Mouse (Mus musculus): ENCODE results near the gene Itgb5.
A peak's percentile ranks its signal among the peaks of the same experiment; 100 is the strongest.

Itgb5 gene

GRCm38 (mm10) chr16:33941271-33941781 is 111.9 kb downstream of the Itgb5 start:
- peak; percentile 42 to 63 for DNase-seq

GRCm38 (mm10) chr16:33942341-33942740 is 112.9 kb downstream of the Itgb5 start:
- peak; percentile 77 to 79 for DNase-seq

- no peak for DNase-seq
These were observed 113.9 kb downstream of the Itgb5 start for GRCm38 (mm10) chr16:33943388-33943787.

DNA sequence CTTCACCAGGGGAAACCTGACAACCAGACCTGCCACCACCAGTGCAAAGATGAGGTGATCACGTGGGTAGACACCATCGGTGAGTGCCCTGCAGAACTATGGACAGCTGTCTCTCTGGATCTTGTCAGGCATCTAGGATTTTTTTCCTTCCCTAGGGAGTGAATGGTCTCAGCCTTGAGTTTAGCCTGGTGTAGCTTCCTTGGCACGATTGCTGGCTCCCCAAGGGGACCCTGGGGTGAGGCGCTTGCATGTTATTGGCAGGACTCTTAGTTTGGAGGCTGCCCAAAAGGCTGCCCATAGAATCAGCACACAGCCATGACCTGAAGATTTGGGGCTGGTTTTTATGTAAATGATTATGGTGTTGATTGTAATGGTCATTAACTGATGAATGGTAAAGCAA is 114.7 kb downstream of the Itgb5 start:
- no peak for DNase-seq

- DNase-seq: peak in 1 of 2 experiments; percentile 41
These were observed 115.3 kb downstream of the Itgb5 start for GRCm38 (mm10) chr16:33944772-33945171.

GRCm38 (mm10) chr16:33946021-33946420 is 116.6 kb downstream of the Itgb5 start:
- DNase-seq: peak; percentile 74 to 77

GRCm38 (mm10) chr16:33947664-33948571 is 118.5 kb downstream of the Itgb5 start:
- peak; percentile 47 to 63 for DNase-seq

DNA sequence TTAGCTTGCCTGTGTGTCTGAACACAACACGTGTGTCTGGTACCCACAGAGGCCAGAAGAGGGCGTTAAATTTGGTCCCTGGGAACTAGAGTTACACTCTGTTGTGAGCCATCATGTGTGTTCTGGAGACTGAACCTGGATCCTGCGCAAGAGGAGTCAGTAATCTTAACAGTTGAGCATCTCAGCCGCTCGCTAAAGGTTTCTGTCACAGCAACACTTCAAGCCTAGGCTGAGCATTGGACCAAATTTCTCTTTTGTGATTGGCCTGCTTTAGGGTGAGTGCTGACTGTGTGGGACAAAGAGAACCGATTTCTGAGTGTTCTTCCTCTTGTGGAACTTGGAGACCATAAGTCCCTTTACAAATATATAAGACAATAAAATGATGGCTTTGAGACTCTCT is 120.9 kb downstream of the Itgb5 start:
- DNase-seq: no peak

DNA sequence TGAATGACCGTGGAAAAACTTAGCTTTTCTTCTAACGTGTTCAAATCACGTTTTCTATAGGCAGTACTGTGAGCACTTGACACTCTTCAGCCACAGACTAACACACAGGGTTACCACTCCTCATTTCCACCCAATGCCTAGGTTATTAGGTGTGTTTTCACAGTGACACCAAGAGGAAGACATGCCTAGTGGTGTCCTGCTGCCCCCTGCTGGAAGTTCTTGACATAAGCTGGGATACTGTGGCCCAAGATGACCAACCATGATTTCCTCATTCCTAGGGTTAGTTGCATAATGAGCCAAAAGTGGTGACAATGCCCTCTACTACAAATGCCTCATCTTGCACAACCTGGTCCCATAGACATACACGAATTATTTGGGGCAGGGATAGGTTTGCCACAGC is 121.4 kb downstream of the Itgb5 start:
- peak; percentile 90 to 95 for DNase-seq

DNA sequence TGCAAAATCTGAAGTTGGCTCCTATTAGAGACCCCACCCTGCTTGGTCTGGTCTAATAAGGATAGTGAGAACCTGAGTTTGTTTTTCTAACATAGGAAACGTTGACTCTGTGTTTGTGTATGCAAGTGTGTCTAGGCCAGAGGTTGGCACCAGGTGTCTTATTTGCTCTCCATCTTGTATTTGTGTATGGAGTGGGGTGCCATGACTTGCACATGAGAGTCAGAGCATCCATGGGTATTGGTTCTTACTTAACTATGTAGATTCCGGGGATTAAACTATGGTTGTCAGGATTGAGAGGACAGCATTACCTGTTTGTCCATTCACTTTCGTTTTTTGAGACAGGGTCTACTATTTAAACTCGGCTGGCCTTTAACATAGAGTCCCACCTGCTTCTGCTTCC is 123.5 kb downstream of the Itgb5 start:
- DNase-seq: no peak

- DNase-seq: no peak
These were observed 125.3 kb downstream of the Itgb5 start for GRCm38 (mm10) chr16:33954793-33955192.

GRCm38 (mm10) chr16:33963509-33963908 is 134.0 kb downstream of the Itgb5 start:
- DNase-seq: peak; percentile 59 to 75

- peak in 1 of 2 experiments; percentile 41 for DNase-seq
These were observed 136.5 kb downstream of the Itgb5 start for GRCm38 (mm10) chr16:33965878-33966537.

DNA sequence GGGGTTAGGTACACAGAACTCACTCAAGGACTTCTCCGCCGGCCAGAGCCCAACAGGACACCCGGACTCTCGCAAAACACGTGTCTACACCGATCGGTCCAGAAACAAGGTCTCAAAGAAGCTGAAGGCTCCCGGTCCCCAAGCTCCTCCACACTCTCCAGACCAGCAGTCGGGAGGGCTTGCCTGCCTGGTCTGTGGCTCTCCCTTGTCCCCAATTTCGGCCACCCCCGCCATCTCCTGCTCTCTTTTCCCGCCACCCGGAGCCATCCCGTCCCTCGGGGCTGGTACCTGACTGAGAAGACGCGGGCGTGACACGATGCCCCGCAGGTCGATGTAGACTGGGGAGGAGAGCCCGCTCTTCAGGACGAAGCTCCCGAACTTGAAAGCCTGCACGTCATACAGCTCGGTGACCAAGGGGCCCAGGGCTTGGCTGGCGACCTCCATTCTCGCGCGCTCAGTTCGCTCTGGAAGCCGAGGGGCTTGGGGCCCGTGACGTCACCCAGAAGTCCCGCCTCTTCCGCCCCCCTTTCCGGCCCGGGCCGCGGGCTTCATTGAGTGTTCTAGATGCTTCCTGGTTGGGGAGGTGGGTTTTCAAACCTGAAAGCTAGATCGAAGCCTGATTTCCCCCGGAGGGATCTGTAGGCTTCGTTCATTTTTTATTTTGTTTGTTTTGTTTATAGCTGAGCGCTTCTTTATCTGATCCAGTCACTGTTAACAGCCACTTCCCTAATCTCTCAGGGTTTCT is 137.2 kb downstream of the Itgb5 start, which contains the start of gene Umps:
TSS of gene Umps (minus strand) at position 501 of the 745 bp plus-strand sequence.
- peak; percentile 77 to 82 for DNase-seq

- DNase-seq: no peak
These were observed 137.8 kb downstream of the Itgb5 start for GRCm38 (mm10) chr16:33967283-33967640.

DNA sequence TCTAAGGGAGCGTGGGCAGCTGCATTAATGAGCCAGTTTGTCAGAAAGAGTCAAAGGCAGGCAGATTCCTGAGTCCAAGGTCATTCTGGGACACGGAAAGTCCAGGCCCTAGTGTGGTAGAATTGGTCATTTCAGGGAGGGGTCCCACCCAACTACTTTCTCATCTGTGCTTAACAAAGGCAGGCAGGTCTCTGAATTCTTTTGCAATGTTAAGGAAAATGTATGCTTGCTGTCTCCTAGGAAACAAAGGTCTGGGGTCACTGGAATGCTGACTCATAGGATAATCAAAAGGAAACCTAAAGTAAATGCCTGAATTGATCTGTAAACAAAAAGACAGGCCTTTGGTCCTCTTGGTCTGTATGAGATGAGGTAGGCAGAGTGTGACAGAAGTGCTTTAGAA is 150.4 kb downstream of the Itgb5 start:
- no peak for DNase-seq

DNA sequence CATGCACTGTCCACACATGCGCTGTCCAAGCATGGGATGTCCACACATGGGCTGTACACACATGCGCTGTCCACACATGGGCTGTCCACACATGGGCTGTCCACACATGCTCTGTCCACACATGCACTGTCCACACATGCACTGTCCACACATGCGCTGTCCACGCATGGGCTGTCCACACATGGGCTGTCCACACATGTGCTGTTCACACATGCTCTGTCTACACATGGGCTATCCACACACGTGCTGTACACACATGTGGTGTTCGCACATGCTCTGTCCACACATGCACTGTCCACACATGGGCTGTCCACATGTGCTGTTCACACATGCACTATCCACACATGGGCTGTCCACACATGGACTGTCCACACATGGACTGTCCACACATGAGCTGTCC is 154.2 kb downstream of the Itgb5 start:
- DNase-seq: no peak

- no peak for DNase-seq
These were observed 155.9 kb downstream of the Itgb5 start for GRCm38 (mm10) chr16:33985372-33985771.

GRCm38 (mm10) chr16:33986993-33987392 is 157.5 kb downstream of the Itgb5 start:
- DNase-seq: no peak

- DNase-seq: peak; percentile 49 to 68
These were observed 159.0 kb downstream of the Itgb5 start for GRCm38 (mm10) chr16:33988358-33989012.

DNA sequence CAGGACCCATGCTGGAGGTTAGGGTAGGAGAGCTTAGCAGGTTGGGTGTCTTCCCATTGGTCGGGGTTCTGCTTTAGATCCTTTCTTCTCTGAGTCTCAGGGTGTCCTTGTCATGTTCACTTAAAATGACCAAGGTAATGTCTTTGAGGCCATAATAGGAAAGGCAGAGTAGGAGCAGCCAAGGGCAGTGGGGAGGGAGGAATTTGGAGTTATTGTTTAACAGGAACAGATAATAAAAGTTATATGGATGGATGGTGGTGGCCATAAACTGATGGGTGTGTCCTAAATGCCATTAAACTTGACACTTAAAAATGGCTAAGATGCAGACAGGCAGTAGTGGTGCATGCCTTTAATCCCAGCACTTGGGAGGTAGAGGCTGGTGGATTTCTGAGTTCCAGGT is 159.6 kb downstream of the Itgb5 start:
- DNase-seq: peak in 1 of 2 experiments; percentile 26

DNA sequence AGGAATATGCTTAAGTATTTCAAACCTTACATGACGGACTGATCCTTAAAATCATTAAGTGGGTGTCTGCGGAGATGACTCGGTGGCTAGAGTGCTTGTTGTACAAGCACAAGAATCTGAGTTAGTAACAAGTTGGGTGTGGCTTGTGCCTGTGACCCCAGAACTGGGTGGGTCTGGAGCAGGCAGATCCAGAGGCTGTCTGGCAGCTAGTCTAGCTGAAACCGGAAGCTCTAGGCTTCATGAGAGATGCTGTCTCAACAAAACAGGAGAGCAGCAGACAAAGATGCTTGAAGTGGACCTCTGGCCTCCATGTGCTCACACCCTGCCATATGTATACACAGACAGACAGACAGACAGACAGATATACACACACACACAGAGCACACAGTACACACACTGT is 161.2 kb downstream of the Itgb5 start:
- no peak for DNase-seq

DNA sequence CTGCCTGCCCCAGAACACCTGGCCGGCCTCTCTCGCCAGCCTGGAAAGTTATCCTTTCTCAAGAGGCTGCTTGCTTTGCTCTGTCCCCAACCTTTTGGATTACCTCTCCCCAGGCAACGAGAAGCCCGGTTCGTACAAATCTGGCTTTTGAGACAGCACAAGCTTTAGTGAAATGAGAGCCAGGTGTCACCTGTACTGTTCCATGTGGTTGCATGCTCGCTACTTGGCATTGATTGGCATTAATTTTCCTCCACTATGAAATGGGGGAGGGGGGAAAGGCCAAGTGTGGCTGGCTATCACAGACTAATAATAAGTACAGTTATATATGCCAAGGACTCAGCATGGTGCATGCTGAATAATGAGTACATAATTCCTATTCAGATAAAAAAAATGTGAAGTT is 164.9 kb downstream of the Itgb5 start:
- no peak for DNase-seq
